Mouse (Mus musculus): ENCODE results near the gene Atp6v1g2.
A peak's percentile ranks its signal among the peaks of the same experiment; 100 is the strongest.

Gene Atp6v1g2

DNA sequence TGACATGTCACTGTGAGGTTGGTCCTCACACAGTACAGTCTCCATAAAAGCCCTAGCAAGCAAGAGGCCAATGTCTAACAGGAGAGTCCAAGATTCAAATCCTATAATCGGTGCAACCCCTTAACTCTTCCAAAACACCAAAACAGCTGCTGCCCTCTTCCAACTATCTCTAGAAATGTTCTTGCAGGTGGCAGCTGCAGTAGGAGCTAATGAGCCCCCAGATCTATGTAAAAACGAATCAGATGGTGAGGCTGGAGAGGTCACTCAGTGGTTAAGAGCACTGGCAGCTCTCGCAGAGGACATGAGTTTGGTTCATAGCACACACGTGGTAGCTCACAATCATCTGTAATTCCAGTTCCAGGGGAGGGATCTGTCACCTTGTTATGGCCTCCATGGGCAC lies 22.2 kb downstream of the Atp6v1g2 start:
- no peak for DNase-seq

DNA sequence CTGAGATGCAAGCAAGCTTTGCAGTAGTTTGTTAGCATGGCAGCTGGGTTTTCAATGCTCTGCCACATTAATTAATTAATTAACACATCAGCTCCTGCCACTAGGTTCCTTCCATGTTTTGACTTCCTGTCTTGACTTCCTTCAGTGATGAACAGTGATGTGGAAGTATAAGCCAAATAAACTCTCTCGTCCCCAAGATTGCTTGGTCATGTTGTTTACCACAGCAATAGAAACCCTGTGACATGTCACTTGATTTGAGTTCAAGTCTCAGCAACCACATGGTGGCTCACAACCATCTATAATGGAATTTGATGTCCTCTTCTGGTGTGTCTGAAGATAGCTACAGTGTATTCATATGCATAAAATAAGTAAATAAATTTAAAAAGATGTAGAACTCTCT lies 23.9 kb downstream of the Atp6v1g2 start:
- no peak for DNase-seq

DNA sequence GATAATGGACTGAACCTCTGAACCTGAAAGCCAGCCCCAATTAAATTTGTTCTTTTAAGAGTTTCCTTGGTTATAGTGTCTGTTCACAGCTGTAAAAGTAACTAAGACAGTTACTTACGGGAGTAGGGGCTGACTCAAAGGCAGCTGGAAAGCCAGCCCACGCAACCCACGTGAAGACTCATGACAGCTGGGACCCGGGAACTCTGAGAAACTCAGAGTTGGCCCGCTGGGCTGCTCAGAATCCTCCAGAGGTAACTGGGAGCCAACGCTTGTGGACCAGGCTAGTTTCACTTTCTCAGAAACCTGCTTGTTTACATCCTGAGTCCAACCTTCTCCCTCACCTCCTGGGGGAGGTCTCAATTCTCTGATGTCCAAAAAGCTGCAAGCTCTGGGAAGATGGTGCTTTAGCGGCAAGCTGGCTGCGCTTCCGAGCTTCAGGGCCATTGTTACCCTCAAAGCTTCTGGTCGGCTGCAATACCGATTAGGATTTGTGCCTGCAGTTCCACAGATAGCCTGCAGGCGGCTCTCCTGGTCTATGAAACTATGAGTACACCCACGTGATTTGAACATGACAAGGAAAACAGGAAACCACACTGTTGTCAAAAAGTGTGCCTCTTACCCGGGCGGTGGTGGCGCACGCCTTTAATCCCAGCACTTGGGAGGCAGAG lies 24.5 kb downstream of the Atp6v1g2 start:
- peak; percentile 94 to 98 for DNase-seq

DNA sequence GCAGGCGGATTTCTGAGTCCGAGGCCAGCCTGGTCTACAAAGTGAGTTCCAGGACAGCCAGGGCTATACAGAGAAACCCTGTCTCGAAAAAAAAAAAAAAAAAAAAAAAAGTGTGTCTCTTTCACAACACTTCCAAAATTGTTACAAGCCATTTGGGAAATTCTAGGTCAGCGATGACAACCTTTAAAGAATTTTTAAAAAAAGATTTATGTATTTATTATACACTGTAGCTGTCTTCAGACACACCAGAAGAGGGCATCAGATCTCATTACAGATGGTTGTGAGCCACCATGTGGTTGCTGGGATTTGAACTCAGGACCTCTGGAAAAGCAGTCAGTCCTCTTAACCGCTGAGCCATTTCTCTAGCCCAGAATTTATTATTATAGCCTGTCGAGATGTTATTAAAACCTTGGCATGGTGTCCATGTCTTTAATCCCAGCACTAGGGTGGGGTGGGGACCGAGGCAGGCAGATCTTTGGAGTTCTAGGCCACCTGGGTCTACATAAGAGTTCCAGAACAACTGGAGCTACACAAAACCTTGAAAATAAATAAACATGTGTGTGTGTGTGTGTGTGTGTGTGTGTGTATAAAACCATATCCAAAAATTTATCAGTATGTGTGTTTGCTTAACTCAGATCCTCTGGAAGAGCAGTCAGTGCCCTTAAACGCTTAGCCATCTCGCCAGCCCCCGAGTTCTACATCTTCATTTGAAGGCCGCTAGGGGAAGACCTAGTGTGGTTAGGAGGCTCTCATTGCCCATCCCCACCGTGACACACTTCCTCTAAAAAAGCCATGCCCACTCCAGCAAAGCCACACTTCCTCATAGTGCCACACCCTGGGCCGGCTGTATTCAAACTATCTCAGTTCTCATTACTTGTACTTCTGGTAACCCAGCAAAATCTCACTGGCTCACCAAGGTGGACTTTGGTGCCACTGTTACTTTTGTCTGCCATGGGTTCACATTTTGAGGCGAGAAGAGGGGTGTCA lies 25.3 kb downstream of the Atp6v1g2 start:
- DNase-seq = no peak

DNA sequence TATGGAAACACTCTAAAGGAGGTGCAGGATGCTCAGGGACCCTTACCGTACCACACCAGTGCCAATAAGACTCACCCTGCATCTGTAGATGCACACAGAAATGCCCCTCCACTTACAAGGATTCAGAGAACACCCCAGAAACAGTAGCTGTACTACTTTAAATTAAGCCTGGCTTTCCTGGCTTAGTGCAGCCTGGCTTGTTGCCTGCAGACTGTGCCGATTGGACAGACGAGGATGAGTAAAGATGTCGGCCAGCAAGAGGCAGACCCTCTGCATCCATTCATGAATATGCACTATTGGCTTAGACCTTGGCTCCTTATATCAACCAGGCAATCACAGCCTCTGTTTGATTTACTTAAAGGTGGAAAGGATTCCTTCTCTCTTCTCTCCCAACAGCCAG lies 26.2 kb downstream of the Atp6v1g2 start:
- DNase-seq = no peak

DNA sequence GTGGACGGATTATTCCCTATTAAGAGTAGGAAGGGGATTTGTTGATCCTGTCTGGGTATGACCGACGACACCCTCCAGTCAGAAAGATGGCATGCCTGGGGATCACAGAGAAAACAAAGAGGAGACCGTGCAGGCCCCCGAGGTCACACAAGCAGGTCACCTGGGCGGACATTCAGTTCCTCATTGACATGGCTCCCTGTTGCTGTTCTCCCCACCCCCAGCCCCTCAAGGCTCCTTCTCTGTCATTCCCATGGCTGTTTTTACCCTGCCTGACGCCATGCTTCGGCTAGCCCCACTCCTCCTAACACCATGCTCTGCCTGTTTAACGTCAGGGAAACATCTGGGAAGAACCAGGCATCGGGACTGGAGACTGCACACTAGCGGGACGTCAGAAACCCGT lies 28.2 kb downstream of the Atp6v1g2 start:
- no peak for DNase-seq

DNA sequence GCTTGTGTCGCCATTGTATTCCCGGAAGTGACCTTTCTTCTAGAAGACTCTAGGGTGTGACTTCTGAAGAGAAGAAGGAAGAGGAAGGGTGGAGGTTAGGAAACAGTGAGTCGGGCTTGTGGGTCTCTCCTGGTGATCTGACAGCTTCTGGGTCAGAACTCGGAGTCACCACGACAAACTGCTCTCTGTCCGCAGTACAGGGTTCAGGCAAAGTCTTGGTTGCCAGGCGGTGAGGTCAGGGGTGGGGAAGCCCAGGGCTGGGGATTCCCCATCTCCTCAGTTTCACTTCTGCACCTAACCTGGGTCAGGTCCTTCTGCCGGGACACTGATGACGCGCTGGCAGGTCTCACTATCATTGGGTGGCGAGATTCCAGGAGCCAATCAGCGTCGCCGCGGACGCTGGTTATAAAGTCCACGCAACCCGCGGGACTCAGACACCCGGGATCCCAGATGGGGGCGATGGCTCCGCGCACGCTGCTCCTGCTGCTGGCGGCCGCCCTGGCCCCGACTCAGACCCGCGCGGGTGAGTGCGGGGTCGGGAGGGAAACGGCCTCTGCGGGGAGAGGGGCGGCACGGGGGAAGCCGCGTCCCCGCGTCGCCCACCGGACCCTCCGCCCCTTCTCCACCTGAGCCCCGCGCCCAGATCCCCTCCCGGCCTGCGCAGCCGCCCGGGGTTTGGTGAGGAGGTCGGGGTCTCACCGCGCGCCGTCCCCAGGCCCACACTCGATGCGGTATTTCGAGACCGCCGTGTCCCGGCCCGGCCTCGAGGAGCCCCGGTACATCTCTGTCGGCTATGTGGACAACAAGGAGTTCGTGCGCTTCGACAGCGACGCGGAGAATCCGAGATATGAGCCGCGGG lies 29.4 kb downstream of the Atp6v1g2 start, which contains the start of gene H2-D1:
TSS of gene H2-D1 (plus strand) at position 67 of the 859 bp plus-strand sequence.
- peak; percentile 96 to 98 for DNase-seq

DNA sequence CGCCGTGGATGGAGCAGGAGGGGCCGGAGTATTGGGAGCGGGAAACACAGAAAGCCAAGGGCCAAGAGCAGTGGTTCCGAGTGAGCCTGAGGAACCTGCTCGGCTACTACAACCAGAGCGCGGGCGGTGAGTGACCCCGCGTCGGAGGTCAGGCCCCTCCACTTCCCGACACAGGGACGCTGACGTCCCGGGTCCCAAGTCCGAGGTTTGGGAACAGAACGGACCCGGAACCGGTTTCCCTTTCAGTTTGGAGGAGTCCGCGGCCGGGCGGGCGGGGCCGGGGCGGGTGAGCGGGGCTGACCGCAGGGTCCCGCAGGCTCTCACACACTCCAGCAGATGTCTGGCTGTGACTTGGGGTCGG lies 30.0 kb downstream of the Atp6v1g2 start:
- DNase-seq = no peak

DNA sequence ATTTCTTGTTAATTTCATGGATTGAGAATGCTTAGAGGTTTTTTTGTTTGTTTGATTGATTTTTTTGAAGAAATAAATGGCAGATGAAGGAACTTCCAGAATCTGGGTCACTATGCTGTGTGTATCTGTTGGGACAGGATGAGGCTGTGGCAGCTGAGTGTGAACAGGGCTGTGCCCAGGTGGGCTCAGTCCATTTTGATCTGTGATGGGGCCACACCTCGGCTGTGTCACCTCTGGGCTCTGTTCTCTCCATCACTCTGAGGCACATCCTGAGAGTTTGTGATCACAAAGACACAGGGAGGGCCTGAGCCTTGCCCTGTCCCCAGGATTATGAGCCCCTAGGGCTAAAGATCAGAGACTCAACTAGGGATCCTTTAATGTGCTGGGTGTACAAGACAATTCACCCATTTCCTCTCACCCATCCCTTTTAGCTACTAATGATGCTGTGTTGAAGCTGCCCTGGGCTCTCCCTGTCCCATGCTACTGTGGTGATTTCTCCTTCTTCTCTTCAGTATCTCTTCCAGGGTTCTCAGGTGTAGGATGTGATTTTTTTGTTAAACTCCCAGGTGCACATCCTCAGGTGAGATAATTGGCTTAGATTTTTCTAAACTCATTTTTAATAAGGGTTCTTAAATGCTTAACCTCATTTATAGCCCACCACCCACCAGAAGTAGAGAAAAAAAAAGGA lies 34.1 kb downstream of the Atp6v1g2 start:
- no peak for DNase-seq

DNA sequence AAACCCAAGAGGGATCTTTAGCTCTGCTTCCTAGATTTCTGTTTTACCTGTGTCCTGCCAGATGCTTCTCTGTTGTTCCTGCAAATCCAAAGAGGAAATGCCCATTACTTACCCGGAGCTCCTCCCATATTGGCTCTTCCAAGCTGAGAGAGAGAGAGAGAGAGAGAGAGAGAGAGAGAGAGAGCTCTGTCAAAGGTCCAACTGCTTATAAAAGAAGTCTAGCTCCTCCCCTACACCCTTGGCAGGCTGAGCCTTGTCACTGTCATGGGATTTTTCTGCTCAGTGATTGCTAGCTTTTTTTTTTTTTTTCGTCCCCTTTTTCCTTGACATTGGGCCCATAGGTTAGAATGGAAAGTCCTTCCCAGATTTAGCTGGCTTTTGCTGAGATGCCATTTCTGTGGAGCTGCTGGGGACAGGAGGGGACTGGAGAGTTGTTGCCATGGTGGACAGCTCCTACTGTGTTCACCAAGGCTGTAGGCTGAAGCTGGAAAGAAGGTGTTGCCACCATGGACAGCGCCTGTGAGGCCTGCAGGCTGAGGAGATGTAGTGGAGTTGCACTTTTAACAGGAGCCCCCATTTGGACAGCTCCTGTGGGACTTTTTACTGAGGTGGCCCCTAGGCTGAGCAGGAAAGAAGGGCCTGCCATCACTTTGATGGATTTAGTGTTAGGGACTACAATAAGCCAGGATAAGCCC lies 36.3 kb downstream of the Atp6v1g2 start:
- DNase-seq = no peak

DNA sequence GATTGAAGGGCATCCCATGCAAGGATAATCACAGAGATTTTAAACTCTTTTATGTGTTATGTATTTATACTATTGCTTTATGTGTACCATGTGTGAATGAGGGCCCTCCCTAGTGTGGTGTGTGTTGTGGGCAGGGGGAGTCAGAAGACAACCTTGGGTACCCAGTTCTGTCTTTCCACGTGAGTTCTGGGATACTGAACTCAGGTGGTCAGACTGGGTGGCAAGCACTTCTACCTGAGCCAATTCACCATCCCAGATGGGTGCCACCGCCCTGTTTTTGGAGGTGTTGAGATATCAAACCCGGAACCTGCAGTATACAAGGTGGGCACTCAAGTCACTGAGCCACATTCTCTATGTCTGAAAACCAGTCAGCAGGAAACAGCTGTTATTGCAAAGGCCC lies 38.8 kb downstream of the Atp6v1g2 start:
- DNase-seq = no peak

DNA sequence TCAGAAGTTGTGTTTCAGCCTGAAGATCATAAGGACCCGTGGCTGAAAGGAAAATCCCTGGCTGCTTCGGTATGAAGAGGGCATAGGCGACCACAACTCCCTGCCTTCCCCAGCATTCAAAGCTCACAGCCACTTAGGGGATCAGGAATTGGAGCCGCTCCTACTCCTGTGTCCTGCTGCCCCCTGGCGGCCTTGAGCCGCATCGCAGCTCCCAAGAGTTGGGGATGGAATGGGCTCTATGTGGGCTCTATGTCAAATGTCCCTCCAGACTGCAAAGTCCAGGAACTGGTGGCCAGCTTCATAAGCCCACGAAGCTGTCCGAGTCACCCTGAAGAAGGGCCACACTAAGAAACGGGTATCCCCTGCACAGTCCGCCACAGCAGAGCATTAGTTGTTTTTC lies 41.3 kb downstream of the Atp6v1g2 start:
- peak; percentile 88 to 89 for DNase-seq

DNA sequence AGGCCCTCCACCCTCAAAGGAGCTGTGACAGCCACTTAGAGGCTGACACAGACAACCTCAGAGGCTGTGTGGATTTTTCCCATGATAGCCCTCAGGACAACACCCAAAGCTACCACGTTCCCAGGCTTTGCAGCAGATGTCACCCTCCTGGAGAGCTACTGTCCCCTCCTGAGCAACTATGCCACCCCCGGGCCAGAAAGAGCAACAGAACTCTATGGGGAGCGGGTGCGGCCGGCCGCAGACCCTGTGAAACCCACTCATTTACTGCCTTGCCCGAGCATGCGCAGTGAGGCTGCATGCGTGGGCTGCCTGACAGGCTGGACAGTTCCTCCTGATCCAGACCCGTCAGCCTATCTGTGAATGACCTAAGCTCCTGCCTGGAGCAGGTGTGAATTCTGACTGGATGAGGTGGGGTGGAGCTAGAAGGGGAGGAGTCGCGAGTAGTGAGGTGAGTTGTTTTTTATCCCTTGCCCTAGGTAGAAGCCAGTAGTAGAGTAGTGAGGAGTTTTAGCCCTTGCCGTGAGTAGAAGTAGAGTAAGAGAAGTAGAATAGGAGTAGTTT lies 42.9 kb downstream of the Atp6v1g2 start:
- DNase-seq = no peak

DNA sequence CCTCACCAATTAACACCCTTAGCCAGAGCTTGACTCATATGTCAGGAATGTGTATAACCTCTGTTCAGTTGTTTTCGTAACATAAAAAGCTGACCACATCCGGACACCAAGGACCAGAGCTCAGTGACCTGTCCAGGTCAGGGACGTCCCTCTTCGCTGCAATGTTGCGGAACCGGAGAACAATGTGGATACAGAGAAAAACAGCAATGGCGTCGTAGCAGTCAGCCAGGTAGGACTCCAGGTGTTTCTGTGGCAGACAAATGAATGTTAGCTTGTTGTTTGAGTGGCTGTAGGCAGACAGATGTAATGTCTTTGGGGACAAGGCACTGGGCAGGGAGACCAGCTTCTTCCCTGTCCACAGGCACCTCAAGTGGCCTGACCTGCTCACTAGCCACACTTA lies 44.6 kb downstream of the Atp6v1g2 start:
- DNase-seq = no peak

DNA sequence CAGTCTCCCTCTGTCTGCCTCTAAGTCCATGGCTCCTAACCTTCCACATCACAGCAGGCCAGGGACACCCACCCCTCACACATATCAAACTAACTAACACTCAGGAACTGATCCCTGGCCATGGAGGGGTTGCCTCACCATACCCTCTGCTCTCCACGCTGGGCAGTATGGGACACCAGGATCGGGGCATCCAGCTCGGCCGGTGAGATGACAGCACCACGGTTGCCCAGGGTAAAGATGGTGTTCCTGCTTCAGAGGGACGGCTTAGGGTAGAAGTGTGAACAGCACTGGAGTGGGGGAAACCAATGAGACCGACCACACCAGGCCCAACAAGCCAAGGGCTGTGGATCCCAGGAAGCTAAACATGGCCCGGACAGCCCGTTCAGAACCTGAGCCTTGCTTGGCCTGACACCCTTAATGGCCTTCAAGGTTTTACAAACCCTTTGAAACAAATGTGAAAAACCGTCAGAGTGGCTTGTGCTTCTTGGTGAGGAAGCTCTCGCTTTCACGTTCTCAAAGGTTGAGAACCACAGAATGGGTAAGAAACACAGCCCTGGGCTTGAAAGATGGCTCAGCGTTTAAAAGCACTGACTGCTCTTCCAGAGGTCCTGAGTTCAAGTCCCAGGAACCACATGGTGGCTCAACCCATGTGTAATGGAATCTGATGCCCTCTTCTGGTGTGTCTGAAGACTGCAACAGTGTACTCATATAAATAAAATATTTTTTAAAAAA lies 45.7 kb downstream of the Atp6v1g2 start:
- no peak for DNase-seq

DNA sequence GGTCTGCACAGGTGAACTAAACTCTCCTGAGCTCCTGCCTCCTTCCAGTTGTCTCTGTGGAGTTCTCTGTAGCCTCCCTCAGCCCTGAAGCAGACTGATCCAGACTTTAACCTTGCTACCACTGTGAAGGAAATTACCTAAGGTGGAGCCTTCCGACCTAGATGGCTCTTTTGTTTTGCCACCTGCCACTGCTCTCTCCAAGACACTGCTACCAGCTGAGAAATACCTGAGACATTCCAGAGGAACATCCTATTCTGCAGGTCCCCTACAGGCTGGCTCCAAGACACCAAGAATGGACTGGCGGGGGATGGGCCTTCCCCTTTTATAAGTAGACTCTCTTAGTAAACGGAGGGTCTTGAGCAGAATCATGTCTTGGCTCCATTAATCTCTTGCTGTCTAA lies 46.8 kb downstream of the Atp6v1g2 start:
- DNase-seq = no peak

DNA sequence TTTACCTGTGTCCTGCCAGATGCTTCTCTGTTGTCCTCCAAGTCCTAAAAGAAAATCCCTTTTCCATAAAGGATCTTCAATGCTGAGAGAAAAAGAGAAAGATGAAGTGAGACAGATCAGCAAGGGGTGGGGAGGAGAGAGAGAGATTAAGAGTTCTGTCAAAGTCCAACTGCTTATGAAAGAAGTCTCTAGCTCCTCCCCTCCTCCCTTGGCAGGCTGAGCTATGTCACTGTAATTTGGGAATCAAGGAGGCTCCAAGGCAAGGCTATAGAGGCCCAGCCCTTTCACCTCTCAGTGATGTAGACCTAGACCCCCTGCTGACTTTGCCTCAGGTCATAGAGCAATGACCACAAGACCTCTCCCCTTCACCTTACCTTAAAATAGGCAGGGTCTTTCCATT lies 52.0 kb downstream of the Atp6v1g2 start:
- no peak for DNase-seq
